Mouse (Mus musculus) forebrain, embryonic 16.5 days (tissue): ENCODE results near the gene Primpol. TPM values are rescaled to one million over a fixed set of nuclear protein-coding genes. Genes with fewer than 3 reads are reported as not detected.

Experiments used
- ATAC-seq: fragments of 200-750 bp; cut with Nextera tagmentation; 2 replicates; pipeline ENCODE4 v1.8.0; 2017; ENCODE audit warnings: mild to moderate bottlenecking, moderate library complexity
- H3K27ac ChIP-seq: fragments of 300-500 bp; sonication (generic); 2 replicates; pipeline ENCODE4 v1.5.1; 2014; ENCODE audit warnings: low read length, control low read depth
- H3K27me3 ChIP-seq: fragments of 300-500 bp; sonication (generic); replicated peaks from 2 replicates; pipeline ENCODE4 v1.6.1; 2014; ENCODE audit warnings: low read length; ENCODE audit not compliant: control insufficient read depth, insufficient read depth
- H3K36me3 ChIP-seq: fragments of 300-500 bp; sonication (generic); 2 replicates; pipeline ENCODE4 v1.6.1; 2014; ENCODE audit not compliant: control insufficient read depth, insufficient read depth
- H3K4me1 ChIP-seq: fragments of 300-500 bp; sonication (generic); replicated peaks from 2 replicates; pipeline ENCODE4 v1.6.1; 2014; ENCODE audit warnings: low read length; ENCODE audit not compliant: control insufficient read depth, insufficient read depth
- H3K4me2 ChIP-seq: fragments of 300-500 bp; sonication (generic); 2 replicates; pipeline ENCODE4 v1.6.1; 2014; ENCODE audit warnings: mild to moderate bottlenecking, low read length, control low read depth
- H3K4me3 ChIP-seq: fragments of 300-500 bp; sonication (generic); replicated peaks from 2 replicates; pipeline ENCODE4 v1.5.1; 2014; ENCODE audit warnings: mild to moderate bottlenecking, low read length, control low read depth
- H3K9ac ChIP-seq: fragments of 300-500 bp; sonication (generic); replicated peaks from 2 replicates; pipeline ENCODE4 v1.6.1; 2014; ENCODE audit warnings: low read depth, low read length, control low read depth
- H3K9me3 ChIP-seq: fragments of 300-500 bp; sonication (generic); 2 replicates; pipeline ENCODE4 v1.6.1; 2016; ENCODE audit warnings: low read length; ENCODE audit not compliant: control insufficient read depth
- WGBS: fragments of 180-500 bp; shearing (Covaris S2); extraction: QIAGEN DNeasy Blood & Tissue Kit; methylation state at CpG from one replicate; pipeline ENCODE4 v1.1.7; 2014; 5-methylcytosine and 5-hydroxymethylcytosine counted together
- polyA plus RNA-seq: library from polyadenylated mRNA; unstranded; fragments of >200 nt; fragmentation: Nextera tagmentation; extraction: Ambion mirVana; gene quantifications from 2 replicates; pipeline ENCODE4 v1.2.1, GENCODE M21; 2015

The Primpol gene
- polyA plus RNA-seq, 1 experiment from 2014 or later: 12.6 TPM

GRCm38 (mm10) chr8:46552441-46552765 lies 64.6 kb downstream of the Primpol start:
- ATAC-seq: no peak
- WGBS: 3% methylated on average over 10 of the region's 10 CpGs
- H3K4me2 ChIP-seq: peak overlapping the region; percentile 74
- peak overlapping the region; percentile 51; the same call in 1 of the 2 replicates for H3K9ac ChIP-seq
- peaks cover 9% of the 10 kb centered on the region for H3K4me1 ChIP-seq
- H3K27ac ChIP-seq: no peak overlapping the region
- H3K27me3 ChIP-seq: no peaks in the 10 kb centered on the region
- peak overlapping the region; percentile 80 for H3K4me3 ChIP-seq
- H3K9me3 ChIP-seq: no peaks in the 10 kb centered on the region
- H3K36me3 ChIP-seq: no peaks in the 10 kb centered on the region

GRCm38 (mm10) chr8:46551615-46552440 lies 65.2 kb downstream of the Primpol start, which contains the start of gene Cenpu:
Gene Cenpu (plus strand): TSS chr8:46552028.
- peak; percentile 98 for ATAC-seq
- under 1% methylated on average over 50 of the region's 50 CpGs for WGBS
- Histone ChIP-seq H3K9me3 (no peaks in the 10 kb centered on the region), H3K27ac (peak within 1 kb of the TSS; percentile 87), H3K4me1 (peaks cover 9% of the 10 kb centered on the region), H3K36me3 (no peaks in the 10 kb centered on the region), H3K9ac (peak within 1 kb of the TSS; percentile 68), H3K27me3 (no peaks in the 10 kb centered on the region), H3K4me2 (peak within 1 kb of the TSS; percentile 74), H3K4me3 (peak within 1 kb of the TSS; percentile 80)

GRCm38 (mm10) chr8:46551029-46551428 lies 66.0 kb downstream of the Primpol start:
- peaks cover 9% of the 10 kb centered on the region for H3K4me1 ChIP-seq
- no peaks in the 10 kb centered on the region for H3K9me3 ChIP-seq
- H3K36me3 ChIP-seq: no peaks in the 10 kb centered on the region
- WGBS: 46% methylated on average over 4 of the region's 4 CpGs
- H3K27me3 ChIP-seq: no peaks in the 10 kb centered on the region
- peak overlapping the region; percentile 80 for H3K4me3 ChIP-seq
- no peak overlapping the region for H3K9ac ChIP-seq
- no peak for ATAC-seq
- peak overlapping the region; percentile 62 for H3K4me2 ChIP-seq
- no peak overlapping the region for H3K27ac ChIP-seq

- H3K9ac ChIP-seq: no peak overlapping the region
- no peak overlapping the region for H3K4me3 ChIP-seq
- H3K9me3 ChIP-seq: no peaks in the 10 kb centered on the region
- ATAC-seq: no peak
- WGBS: 90% methylated on average over 8 of the region's 8 CpGs
- no peak overlapping the region for H3K27ac ChIP-seq
- H3K4me1 ChIP-seq: peaks cover 9% of the 10 kb centered on the region
- H3K27me3 ChIP-seq: no peaks in the 10 kb centered on the region
- H3K36me3 ChIP-seq: no peaks in the 10 kb centered on the region
- no peak overlapping the region for H3K4me2 ChIP-seq
Measured at GRCm38 (mm10) chr8:46550058-46550457, 67.0 kb downstream of the Primpol start.

- Histone ChIP-seq H3K9ac (no peak overlapping the region), H3K27me3 (no peaks in the 10 kb centered on the region), H3K27ac (no peak overlapping the region), H3K36me3 (no peaks in the 10 kb centered on the region), H3K4me3 (no peak overlapping the region), H3K9me3 (no peaks in the 10 kb centered on the region), H3K4me2 (no peak overlapping the region), H3K4me1 (peaks cover 4% of the 10 kb centered on the region)
- 51% methylated on average over 4 of the region's 4 CpGs for WGBS
- ATAC-seq: no peak
Measured at GRCm38 (mm10) chr8:46547245-46547644, 69.8 kb downstream of the Primpol start.

GRCm38 (mm10) chr8:46546431-46547176 lies 70.4 kb downstream of the Primpol start:
- Histone ChIP-seq H3K27me3 (no peaks in the 10 kb centered on the region), H3K27ac (no peak overlapping the region), H3K4me2 (no peak overlapping the region), H3K36me3 (no peaks in the 10 kb centered on the region), H3K4me3 (no peak overlapping the region), H3K4me1 (peaks cover 3% of the 10 kb centered on the region), H3K9ac (no peak overlapping the region), H3K9me3 (no peaks in the 10 kb centered on the region)
- 75% methylated on average over 11 of the region's 11 CpGs for WGBS
- no peak for ATAC-seq

GRCm38 (mm10) chr8:46545854-46546253 lies 71.2 kb downstream of the Primpol start:
- no peak for ATAC-seq
- Histone ChIP-seq H3K4me2 (no peak overlapping the region), H3K36me3 (no peaks in the 10 kb centered on the region), H3K9me3 (no peaks in the 10 kb centered on the region), H3K27me3 (no peaks in the 10 kb centered on the region), H3K9ac (no peak overlapping the region), H3K4me3 (no peak overlapping the region), H3K27ac (no peak overlapping the region), H3K4me1 (no peaks in the 10 kb centered on the region)
- WGBS: 86% methylated on average over 5 of the region's 5 CpGs

- H3K27ac ChIP-seq: no peak overlapping the region
- WGBS: 66% methylated on average over 6 of the region's 6 CpGs
- no peak for ATAC-seq
- no peaks in the 10 kb centered on the region for H3K36me3 ChIP-seq
- H3K4me2 ChIP-seq: no peak overlapping the region
- no peak overlapping the region for H3K4me3 ChIP-seq
- peaks cover 3% of the 10 kb centered on the region; the same call in 1 of the 2 replicates for H3K4me1 ChIP-seq
- no peaks in the 10 kb centered on the region for H3K9me3 ChIP-seq
- H3K9ac ChIP-seq: no peak overlapping the region
- no peaks in the 10 kb centered on the region for H3K27me3 ChIP-seq
Measured at GRCm38 (mm10) chr8:46543662-46544061, 73.3 kb downstream of the Primpol start.

- Histone ChIP-seq H3K4me1 (peaks cover 3% of the 10 kb centered on the region; the same call in 1 of the 2 replicates), H3K9me3 (no peaks in the 10 kb centered on the region), H3K27me3 (no peaks in the 10 kb centered on the region), H3K4me3 (no peak overlapping the region), H3K36me3 (no peaks in the 10 kb centered on the region), H3K9ac (no peak overlapping the region), H3K27ac (no peak overlapping the region), H3K4me2 (no peak overlapping the region)
- WGBS: 73% methylated on average over 7 of the region's 7 CpGs
- no peak for ATAC-seq
Measured at GRCm38 (mm10) chr8:46543191-46543590, 73.8 kb downstream of the Primpol start.
